Mouse (Mus musculus) urinary bladder, postnatal 10 days (tissue): ENCODE results near the gene Nim1k.

Source experiments
- DNase-seq: peaks from one replicate; pipeline ENCODE4 v3.0.0; 2022; ENCODE audit warnings: low spot score

Gene Nim1k

DNA sequence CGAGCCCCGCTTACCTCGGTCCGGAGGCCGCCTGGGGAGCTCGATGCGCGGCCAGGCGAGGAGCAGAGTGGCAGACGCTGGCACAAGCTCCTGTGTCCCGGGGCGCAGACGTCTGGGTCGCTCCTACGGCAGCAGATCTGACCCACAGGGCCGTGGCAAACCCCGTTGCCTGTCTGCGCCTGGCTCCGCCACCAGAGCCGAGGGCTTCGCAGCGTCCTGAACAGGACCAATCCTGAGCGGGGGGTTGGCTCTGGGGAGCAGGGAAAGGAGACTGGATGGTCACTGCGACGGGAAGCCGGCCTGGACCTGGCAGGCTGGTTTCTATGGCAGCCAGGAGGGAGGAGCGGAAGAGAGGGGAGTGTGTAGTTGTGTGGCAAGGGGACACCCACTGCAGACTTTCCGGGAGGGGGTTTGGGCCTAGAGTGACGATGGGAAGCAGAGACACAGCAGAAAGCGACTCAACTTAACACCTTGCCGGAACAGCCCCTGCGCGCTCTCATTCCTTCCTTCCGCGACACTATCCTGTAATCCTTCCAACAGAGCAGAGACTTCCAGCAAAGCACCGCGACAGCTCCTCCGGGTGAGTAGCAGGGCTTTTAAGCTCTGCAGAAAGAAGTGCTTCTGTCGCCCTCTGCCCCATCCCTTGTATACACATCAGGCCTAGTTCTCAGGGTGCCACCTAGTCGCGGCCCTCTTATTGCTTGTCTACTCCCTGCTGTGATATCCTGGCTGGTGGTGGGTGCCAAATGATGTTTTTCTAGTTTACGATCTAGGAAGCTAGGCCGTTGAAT, at the start of gene Nim1k:
Gene Nim1k (minus strand): TSS at position 202 of the 791 bp plus-strand sequence.
- DNase-seq: peak; percentile 21

DNA sequence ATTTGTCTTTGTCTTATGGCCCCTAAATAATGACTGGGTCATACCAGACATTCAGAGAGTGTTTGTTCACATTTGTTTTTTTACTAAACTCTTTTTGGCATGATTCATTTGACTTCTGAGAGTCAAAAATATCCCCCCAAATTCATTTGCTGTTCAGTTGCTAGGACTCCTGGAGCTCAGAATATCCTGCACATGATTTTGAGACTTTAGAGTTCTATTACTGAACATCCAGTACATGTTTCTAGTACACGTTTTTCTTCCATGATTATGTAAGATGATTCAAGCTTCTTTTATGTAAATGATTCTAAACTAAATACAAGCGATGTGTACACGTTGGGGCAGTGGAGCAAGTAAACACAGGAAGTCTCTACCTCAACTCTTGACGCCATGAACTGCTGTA, 42.0 kb upstream of the Nim1k start:
- no peak for DNase-seq

DNA sequence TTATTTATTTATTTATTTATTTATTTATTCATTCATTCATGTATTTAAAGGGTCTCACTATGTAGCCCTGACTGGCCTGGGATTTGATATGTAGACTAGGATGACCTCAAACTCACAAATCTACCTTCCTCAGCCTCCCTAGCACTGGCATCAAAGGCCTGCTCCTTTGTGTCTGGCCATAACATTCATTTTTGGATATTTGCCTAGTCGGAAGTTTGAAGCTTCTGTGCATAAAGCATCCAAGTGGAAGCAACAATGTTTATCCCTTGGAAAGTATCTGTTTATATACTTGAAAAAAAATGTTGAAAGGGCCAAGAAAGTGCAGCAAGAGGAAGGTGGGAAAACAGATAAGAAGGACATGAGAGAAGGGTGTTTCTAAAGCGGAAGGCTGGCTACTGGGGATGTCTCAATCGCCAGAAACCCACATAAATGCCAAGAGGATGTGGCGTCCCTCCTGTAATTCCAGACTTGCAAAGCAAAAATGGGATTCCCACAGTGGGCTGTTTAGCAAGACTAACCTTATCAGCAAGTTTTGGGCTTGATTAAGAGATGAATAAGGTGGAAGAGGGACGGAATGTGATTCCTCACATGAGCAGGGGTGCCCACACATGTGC, 37.2 kb upstream of the Nim1k start:
- DNase-seq: no peak

DNA sequence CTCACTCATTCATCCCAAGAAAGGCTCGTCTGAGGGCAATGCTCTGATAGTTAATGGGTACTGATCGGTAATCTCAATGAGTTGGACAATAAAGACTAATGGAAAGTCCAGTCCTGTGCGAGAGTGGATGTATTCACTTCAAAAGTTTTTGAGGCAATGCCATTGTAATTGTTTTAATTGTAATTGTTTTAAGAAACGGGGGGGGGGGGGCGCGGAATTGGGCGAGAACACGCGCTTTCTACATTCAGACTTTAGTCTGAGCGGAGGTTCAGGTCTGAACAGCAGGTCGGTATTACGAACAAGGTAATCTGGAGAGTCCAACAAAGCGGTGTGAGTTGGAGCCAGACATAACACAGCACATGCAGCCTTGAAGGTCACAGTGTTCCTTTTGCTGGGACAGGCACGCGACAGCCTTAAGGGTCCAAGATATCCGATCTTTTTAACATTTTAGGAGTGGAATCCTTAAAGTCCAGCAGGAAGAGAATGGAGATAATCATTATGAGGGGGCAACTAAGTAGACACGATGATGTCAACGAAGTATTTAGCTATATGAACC, 36.0 kb upstream of the Nim1k start:
- no peak for DNase-seq

DNA sequence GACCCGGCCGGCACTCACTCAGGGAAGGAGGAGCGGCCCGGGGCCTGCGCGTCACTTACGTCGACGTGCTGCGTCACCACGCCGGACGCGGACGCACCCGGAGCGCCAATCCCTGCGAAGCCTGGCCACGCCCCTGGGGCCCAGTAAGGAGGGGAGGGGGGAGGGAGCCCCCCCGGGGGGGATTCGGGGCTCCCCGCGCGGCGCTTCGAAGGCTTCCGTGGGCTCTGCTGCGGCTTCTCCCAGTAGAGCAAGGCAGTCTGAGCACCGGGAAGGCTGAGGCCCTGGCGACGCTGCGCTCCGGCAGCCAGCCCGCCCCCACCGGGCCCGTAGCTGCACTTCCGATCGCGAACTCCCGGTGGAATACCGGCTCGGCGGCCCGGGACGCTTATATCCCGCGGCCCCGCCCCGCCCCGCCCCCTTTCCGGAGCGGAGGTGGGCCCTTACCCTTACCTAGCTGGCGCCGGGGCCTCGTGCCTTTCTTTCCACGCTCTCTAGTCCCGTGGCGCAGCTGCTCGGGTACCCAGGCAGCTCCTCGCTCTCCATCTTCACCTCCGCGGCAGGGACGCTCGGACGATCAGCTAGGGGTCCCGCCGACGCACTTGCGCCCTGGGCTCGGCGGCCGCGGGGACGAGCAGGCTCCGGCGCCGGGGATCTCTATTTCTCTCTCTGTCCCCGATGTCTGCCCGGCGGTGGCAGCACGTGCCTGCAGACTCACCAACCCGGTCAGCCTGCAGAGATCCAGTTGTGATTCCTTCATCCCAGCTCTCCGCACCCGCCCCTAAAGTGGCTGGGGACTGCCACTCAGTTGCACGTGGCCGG, 35.3 kb upstream of the Nim1k start, which contains the start of gene Zfp131:
Gene Zfp131 (minus strand): TSS at position 129 of the 819 bp plus-strand sequence.
- DNase-seq: peak; percentile 73

DNA sequence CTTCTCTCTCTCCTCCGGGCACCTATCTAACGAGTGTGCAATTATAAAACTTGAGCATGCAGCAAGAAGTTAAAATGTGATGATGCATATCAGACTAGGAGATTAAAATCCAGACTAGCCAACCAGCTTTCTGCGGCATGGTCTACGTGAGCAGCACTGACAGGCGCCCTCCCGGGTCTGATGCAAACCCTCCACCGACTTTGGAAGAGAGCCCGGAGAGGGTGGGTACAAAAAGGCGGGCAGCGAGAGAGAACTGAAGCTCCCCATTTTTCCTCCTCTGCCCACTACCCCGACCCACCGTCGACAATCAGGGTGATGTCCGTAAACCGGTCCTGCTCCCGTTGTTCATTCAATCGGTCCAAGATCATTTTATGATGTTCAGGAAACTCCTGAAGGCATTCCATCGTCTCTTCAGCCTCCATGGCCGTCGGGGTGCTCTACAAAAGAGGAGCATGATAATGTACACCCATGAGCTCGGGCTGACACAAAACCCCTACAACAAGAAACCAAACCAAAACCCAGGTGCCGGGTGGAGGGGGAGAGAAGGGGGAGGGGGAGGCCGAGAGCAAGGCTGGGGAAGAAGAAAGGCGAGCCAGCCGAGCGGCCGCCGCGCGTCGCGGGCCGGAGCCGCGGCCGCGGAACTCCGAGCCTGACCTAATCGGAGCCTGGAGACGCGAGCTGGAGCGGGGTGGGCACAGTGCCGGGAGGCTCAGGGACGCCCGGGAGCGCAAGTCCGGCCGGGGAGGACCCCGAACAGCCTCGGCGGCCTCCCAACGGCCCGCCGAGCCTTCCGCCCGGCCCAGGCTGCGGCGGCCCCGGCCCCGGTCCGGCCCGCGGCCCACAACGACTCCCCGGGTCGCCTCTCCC, 34.4 kb upstream of the Nim1k start:
- peak; percentile 20 for DNase-seq

DNA sequence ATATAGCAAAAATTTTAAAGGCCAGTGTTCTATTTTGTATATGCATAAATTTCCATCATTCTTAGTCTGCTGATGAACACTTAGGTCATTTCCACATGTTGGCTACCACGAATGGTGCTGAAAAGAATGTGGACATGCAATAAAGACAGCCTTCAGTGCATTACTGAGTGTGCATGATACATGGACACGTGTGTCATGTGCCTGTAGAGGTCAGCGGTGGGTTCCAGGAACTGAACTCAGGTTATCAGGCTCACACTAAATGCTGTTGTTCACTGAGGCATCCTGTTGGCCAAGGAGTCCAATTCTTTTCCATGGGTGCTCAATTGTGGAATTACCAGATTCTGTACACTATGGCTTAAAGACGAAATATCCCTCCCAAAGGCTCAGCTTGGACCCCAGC, 27.9 kb upstream of the Nim1k start:
- DNase-seq: no peak

DNA sequence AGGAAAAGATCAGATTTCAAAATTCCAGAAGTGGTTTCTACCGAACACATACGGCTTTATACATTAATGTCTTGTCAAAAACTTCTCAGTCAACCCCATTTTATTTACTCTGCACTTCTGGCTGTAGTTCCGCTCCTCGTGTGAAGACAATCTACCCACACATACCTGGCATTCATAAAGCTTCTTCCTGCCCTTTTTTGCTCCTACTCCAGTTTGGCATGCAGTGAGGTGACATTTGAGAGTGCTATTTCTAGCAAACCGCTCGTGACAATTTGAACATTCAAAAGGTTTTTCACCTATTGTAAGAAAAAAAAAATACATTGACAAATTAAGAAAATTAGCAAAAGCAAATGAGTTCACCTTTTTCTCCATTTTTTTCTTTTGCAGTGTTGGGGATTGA, 12.9 kb upstream of the Nim1k start:
- DNase-seq: no peak

DNA sequence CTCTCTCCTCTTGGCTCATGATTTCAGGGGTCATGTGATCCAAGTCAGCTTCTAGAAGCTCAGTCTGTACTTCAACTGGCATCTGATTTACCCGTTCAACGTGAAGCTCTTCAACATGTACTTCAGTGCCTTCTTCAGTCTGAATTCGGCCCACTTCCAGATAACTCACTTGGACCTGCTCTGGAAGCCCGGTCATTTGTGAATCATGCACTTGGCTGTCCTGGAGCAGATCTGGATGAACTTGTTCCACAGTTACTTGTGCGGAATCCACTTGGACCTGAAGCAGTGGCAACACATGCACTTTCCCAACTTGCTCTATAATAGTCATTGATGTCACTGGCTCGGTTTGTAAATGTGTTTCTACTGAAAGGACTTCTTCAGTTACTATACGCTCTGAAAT, 10.8 kb upstream of the Nim1k start:
- no peak for DNase-seq

DNA sequence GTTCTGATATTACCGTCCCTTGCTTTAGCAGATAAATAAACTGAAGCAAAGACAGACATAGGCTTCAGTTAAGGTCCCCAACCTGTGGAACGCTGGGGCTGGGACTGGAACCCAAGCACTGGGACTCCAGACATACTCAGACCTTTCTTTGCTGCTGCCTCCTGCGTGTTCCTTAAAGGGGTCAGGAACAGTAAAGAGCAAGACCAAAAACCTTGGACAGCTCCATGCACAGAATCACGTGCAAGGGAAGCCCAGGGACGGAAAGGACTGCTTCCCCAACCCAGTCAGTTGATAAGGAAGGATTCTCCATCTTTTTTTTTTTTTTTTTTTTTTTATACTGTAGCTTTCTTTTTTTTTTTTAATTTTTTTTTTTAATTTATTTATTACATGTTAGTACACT, 1.1 kb upstream of the Nim1k start:
- no peak for DNase-seq

DNA sequence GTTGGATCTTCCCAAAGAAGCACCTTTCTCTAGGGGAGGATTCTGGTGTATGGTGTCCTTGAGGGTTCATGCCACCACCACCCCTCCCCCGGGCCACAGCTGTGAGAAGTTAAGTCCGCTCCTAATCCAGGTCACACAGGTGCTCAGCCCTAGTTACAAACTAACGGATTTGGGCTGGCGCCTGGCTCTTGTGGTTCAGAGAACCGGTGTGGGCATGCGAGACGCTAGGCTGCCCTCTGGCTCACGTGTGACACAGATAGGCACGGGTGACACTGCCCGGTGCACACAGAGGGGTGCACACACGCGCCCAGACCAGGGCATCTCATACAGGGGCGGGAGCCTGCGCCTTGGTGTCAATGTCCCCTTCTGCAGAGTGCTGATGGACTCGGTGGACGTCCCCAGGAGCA, 538 bp downstream of the Nim1k start:
- no peak for DNase-seq

DNA sequence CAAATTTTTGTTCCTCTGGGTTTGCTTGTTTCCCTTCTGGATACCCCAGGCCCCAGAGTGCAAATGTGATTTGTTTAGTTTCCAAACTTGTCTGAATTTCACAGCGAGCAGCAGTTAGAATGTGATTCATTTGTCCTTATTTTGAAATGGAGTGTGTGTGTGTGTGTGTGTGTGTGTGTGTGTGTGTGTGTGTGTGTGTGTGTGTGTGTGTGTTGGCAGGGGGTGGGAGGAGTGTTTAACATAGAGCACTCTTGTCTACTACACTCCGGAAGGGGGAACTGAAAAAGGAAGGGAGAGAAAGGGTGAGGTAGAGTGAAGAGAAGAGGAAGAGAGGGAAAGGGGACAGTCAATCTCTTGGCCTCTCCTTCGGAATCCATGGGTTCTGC, 1.1 kb downstream of the Nim1k start:
- DNase-seq: no peak

DNA sequence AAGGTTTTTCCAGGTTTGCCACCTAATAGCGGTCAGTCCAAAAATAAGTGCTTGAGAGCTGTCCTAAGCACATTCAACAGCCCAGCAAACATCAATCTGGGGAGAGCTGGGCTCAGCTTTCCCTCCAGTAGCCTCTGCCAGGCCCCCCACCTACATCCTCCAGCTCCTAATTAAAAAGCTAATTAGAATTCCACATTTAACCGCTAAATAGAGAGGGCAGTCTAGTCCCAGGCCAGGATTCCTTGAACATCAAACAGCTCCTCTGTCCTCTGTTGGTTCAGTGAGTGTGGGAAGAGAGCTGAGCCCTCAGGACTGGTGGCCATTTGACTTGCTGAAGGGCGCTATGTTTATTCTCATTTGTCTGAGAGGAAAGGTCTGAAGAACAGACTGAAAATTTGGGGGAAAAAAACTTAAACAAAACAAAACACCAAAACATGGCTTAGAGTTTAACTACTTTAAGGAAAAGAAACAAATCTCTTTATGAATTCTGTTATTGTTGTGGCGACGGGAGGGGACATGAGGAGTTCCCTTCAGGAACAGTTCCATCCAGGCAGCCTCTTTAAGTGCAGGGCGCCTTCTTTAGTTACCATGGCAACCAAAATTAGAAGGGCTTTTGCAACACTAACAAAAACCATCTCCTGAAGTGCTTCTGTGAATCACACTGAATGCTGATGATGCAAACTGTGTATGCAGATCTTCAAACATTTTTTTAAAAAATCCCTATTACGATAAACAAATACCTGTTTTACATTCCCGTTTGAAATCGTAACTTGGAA, 1.6 kb downstream of the Nim1k start:
- DNase-seq: no peak

DNA sequence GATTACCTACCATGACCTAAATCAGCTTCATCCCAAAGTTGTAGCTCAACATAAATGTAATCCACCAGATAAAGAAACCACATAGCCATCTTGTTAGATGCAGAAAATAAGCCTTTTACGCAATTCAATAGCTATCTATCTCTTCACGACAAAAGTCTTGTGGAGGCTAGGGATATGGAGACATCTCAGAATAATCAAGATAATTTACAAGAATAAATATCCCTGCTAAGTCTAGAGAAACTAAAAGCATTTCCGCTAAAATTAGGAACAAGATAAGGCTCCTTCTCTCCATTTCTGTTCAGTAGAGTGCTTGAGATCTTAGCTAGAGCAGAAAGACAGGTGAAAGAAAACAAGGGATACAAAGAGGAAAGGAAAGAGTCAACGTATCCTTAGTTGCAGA, 8.8 kb downstream of the Nim1k start:
- DNase-seq: no peak

DNA sequence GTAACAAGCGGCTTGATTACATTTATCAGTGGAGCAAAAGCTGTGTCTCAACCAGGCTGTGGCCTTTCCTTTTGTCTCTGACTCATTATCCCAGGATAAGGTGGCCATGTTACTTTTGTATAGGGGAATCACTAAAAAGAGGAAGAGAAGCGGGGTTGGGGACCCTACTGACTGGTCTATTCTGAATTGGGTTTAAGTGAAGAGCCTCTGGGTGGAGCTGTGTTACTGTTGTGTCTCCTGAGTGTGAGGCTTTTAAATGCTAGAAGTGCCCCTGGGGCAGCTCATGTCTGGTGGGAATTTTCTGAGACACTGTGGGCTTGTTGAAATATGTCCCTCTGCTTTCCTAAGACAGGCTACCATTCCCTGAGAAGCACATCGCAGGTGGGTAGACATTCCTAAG, 12.2 kb downstream of the Nim1k start:
- no peak for DNase-seq

DNA sequence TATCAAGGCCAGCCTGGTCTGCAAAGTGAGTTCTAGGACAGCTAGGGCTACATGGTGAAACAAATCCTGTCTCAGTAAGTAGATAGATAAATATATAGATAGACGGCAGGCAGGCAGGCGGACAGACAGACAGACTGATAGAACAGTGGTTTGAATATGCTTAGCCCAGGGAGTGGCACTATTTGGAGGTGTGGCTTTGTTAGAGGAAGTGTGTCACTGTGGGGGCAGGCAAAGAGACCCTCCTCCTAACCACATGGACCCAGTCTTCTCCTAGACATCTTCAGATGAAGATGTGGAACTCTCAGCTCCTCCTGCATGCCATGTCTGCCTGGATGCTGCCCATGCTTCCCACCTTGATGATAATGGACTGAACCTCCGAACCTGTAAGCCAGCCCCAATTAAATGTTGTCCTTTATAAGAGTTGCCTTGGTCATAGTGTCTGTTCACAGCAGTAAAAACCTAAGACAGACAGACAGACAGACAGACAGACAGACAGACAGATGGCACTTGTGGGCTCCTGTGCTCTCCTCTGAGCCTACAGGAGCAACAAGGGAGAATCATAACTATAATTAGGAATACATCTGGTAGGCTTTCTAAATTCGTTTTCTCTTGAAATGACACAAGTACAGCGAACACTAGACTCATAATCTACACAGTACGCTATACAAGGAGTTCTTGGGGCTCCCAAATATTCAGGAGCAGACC, 12.8 kb downstream of the Nim1k start:
- no peak for DNase-seq

DNA sequence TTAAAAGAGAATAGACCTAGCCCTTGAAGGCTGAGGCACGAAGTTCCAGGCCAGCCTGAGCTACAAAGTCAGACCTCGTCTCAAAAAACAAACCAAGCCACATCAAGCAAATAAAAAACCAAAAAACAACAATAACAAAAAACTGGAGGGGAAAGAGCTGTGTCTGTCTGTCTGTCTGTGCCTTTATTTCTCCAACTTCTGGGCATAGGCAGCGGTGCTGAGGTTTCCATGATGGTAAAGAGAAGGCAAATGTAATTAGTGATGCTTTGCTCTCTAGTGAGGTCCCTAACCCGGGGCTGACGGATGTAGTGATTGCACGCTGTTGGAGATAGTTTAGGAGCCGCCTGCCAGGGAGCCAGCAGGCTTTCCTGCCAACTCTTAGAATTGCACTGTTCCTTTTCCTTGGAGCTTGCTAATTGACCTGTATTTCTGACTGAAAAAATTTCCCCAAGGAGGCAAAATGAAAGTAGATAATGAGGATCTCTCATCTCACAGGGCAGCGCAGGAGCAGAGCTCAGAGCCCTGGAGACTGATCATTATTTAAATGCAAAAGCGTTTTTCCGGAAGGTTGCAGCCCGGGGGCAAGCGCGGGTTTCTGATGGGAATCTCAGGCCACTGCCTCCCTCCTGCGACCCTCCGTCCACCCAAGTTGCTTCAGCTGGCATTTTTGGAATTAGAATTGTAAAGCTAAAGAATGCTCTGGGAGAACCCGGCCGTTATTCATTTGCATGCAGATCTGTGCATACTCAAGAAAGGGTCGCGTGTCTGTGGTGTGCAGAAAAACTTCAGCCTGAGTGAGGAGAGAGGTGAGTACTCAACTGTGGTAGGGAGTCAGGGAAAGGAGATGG, 14.1 kb downstream of the Nim1k start:
- no peak for DNase-seq

DNA sequence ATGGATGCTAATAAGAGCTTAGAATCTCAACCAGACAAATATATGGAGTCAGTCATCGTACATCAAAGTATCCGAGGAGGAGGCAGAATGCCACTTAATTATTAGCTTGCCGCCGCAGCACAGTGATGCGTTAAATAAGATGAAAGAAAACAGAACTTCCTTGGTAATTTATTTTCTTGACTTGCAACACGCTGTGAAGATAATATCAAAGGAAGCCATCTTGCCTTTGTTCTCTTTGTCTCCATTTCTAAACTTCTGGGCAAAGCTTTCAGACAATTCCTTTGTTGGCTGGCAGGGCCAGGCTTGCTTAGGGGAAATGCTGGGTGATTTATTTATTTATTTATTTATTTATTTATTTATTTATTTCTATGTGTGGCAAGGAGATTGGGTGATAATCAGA, 24.2 kb downstream of the Nim1k start:
- DNase-seq: no peak

DNA sequence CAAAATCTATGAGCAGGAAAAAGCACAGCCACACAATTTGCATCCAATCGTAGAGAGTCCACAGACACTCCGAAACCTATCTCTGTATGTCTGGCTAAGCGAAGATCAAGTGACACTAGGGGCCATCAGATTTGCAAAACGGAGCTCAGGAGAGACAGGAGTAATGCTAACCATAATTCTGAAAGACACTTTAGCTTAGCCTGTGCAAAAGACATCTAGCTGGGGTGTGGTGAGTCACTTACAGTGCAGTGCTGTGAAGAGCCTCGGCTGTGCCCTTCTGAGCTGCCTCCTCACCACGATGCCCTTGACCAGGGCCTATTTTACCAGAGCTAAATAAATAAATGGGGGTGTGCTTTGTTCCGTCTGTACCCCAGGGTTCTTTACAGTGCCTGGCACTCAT, 26.3 kb downstream of the Nim1k start:
- no peak for DNase-seq
